Mouse (Mus musculus) intestine, postnatal 0 days (tissue): ENCODE data around the gene Doc2g. TPM values are rescaled to one million over a fixed set of nuclear protein-coding genes. Genes with fewer than 3 reads are reported as not detected.
A peak's percentile ranks its signal among the peaks of the same experiment; 100 is the strongest.

ENCODE experiments used
- ATAC-seq: fragments of 200-750 bp; cut with Nextera tagmentation; 2 replicates; pipeline ENCODE4 v1.8.0; 2017; ENCODE audit warnings: mild to moderate bottlenecking, moderate TSS enrichment, moderate library complexity
- H3K27ac ChIP-seq: fragments of 300-500 bp; sonication (generic); 2 replicates; pipeline ENCODE4 v1.5.1; 2014; ENCODE audit warnings: mild to moderate bottlenecking, low read depth, low read length, moderate library complexity
- H3K27me3 ChIP-seq: fragments of 300-500 bp; sonication (generic); replicated peaks from 2 replicates; pipeline ENCODE4 v1.6.1; 2014; ENCODE audit warnings: low read length, mixed read lengths; ENCODE audit not compliant: control insufficient read depth, insufficient read depth
- H3K36me3 ChIP-seq: fragments of 300-500 bp; sonication (generic); 2 replicates; pipeline ENCODE4 v1.6.1; 2014; ENCODE audit warnings: mild to moderate bottlenecking, moderate library complexity; ENCODE audit not compliant: control insufficient read depth, insufficient read depth
- H3K4me1 ChIP-seq: fragments of 300-500 bp; sonication (generic); replicated peaks from 2 replicates; pipeline ENCODE4 v1.6.1; 2014; ENCODE audit warnings: antibody characterized with exemption, low read length, mixed read lengths; ENCODE audit not compliant: control insufficient read depth, insufficient read depth
- H3K4me2 ChIP-seq: fragments of 300-500 bp; sonication (generic); replicated peaks from 2 replicates; pipeline ENCODE4 v1.6.1; 2014; ENCODE audit warnings: low read depth, mild to moderate bottlenecking, moderate library complexity
- H3K4me3 ChIP-seq: fragments of 300-500 bp; sonication (generic); 2 replicates; pipeline ENCODE4 v1.5.1; 2014; ENCODE audit warnings: low read depth, low read length
- H3K9ac ChIP-seq: fragments of 300-500 bp; sonication (generic); 2 replicates; pipeline ENCODE4 v1.6.1; 2014; ENCODE audit warnings: mild to moderate bottlenecking, low read depth, low read length
- H3K9me3 ChIP-seq: fragments of 300-500 bp; sonication (generic); 2 replicates; pipeline ENCODE4 v1.6.1; 2016; ENCODE audit warnings: mixed run types; ENCODE audit not compliant: control insufficient read depth
- CTCF ChIP-seq: sonication (generic); IDR thresholded peaks from 2 replicates; pipeline ENCODE4 v1.5.1; 2016; ENCODE audit warnings: low read depth, mild to moderate bottlenecking, control low read depth, antibody characterized with exemption, moderate library complexity
- WGBS: fragments of 180-500 bp; shearing (Covaris S2); extraction: QIAGEN DNeasy Blood & Tissue Kit; methylation state at CpG from one replicate; pipeline ENCODE4 v1.1.7; 2014; 5-methylcytosine and 5-hydroxymethylcytosine counted together
- polyA plus RNA-seq: library from polyadenylated mRNA; unstranded; fragments of >200 nt; fragmentation: Nextera tagmentation; extraction: Ambion mirVana; gene quantifications from 2 replicates; pipeline ENCODE4 v1.2.1, GENCODE M21; 2015

The Doc2g gene
- polyA plus RNA-seq, 1 experiment from 2014 or later: 0.64 TPM

DNA sequence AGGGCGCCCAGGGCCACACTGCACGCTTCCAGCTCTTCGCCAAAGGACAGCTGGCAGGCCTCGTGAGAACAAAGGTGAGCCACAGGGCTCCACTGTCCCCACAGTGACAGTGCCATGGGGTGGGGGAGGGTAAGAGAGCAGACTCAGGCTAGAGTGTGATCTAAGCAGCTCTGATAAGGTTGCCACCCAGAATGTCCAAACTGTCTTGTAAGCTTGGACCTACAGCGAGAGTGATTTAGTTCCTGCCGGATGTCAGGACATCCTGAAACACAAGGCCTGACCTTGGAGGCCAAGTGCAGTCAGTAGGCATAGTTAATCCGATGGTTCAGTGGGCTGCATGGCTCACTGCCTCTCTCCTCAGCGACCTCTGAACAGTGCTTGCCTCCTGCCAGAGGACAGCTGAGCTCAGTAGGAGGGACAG is 17.8 kb upstream of the Doc2g start:
- Histone ChIP-seq H3K4me2 (no peak overlapping the region), H3K27me3 (no peaks in the 10 kb centered on the region), H3K9me3 (no peaks in the 10 kb centered on the region), H3K4me3 (no peak overlapping the region), H3K9ac (no peak overlapping the region), H3K36me3 (no peaks in the 10 kb centered on the region), H3K4me1 (peaks cover 9% of the 10 kb centered on the region; the same call in 1 of the 2 replicates), H3K27ac (peak overlapping the region; percentile 28; the same call in 1 of the 2 replicates)
- peak; percentile 29; the same call in 1 of the 2 replicates for ATAC-seq
- TF ChIP-seq CTCF: no peak
- 41% methylated on average over 8 of the region's 8 CpGs for WGBS

GRCm38 (mm10) chr19:3986334-3986733 is 16.8 kb upstream of the Doc2g start, which contains the start of gene Acy3:
Acy3 (plus strand) TSS chr19:3986570.
- Histone ChIP-seq H3K4me1 (peaks cover 9% of the 10 kb centered on the region; the same call in 1 of the 2 replicates), H3K27ac (peak within 1 kb of the TSS; percentile 22), H3K36me3 (no peaks in the 10 kb centered on the region), H3K4me3 (no peak within 1 kb of the TSS), H3K4me2 (peak within 1 kb of the TSS; percentile 48), H3K9me3 (no peaks in the 10 kb centered on the region), H3K27me3 (no peaks in the 10 kb centered on the region), H3K9ac (peak within 1 kb of the TSS; percentile 8; the same call in 1 of the 2 replicates)
- peak; percentile 87 for ATAC-seq
- 6% methylated on average over 8 of the region's 8 CpGs for WGBS
- TF ChIP-seq CTCF: 0 out of 2 replicates have a peak, but pooled peaks have one; percentile 15

GRCm38 (mm10) chr19:3988066-3988465 is 15.0 kb upstream of the Doc2g start:
- Histone ChIP-seq H3K9ac (no peak overlapping the region), H3K27ac (no peak overlapping the region), H3K9me3 (no peaks in the 10 kb centered on the region), H3K4me1 (peaks cover 13% of the 10 kb centered on the region; the same call in 1 of the 2 replicates), H3K4me3 (no peak overlapping the region), H3K4me2 (no peak overlapping the region), H3K36me3 (no peaks in the 10 kb centered on the region), H3K27me3 (no peaks in the 10 kb centered on the region)
- no peak for TF ChIP-seq CTCF
- ATAC-seq: no peak
- 87% methylated on average over 14 of the region's 14 CpGs for WGBS

DNA sequence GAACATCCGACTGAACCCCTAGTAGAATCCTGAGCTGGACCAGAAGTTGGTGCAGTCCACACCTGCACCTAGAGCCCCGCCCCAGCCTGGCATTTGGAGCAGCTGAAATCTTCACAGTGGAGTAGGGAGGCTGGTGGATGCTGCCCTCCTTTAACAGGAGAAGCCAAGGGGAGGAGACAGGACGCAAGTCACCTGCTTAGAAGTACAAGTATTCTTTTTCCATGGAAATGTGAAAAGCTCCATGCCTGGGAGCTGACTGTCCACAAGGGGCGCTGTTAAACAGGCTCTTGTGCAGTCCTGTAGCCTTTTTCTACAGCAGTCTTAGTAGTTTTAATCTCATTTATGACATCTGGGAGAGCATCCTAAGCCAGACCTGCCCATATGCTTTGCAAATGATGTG is 14.4 kb upstream of the Doc2g start:
- no peak overlapping the region for H3K27ac ChIP-seq
- H3K4me2 ChIP-seq: no peak overlapping the region
- no peak overlapping the region for H3K4me3 ChIP-seq
- H3K4me1 ChIP-seq: peaks cover 17% of the 10 kb centered on the region; the same call in 1 of the 2 replicates
- ATAC-seq: no peak
- peak; percentile 61 for TF ChIP-seq CTCF
- no peak overlapping the region for H3K9ac ChIP-seq
- no peaks in the 10 kb centered on the region for H3K9me3 ChIP-seq
- 96% methylated on average over 4 of the region's 4 CpGs for WGBS
- no peaks in the 10 kb centered on the region for H3K36me3 ChIP-seq
- no peaks in the 10 kb centered on the region for H3K27me3 ChIP-seq

GRCm38 (mm10) chr19:3990804-3991203 is 12.3 kb upstream of the Doc2g start:
- Histone ChIP-seq H3K9me3 (no peaks in the 10 kb centered on the region), H3K27ac (no peak overlapping the region), H3K36me3 (no peaks in the 10 kb centered on the region), H3K4me2 (no peak overlapping the region), H3K27me3 (no peaks in the 10 kb centered on the region), H3K4me3 (no peak overlapping the region), H3K9ac (no peak overlapping the region), H3K4me1 (peaks cover 15% of the 10 kb centered on the region; the same call in 1 of the 2 replicates)
- TF ChIP-seq CTCF: no peak
- ATAC-seq: no peak
- 50% methylated on average over 6 of the region's 6 CpGs for WGBS

DNA sequence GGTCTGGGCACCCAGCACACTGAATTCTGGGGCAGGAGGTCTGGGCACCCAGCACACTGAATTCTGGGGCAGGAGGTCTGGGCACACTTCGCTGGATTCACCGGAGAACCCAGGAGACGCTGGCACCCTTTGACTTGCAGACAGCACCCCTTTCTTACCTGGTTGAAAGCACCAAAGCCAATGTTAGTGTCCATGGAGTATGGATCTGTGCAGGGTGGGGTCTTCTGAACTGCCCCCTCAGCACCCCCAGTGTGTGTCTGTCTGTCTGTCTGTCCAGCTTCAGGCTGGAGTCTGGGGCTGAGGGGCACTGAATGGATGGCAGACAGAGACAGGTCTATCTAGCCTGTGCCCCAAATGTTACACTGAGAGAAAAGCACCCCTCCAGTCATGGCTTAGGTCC is 11.6 kb upstream of the Doc2g start:
- ATAC-seq: no peak
- Histone ChIP-seq H3K9me3 (no peaks in the 10 kb centered on the region), H3K9ac (no peak overlapping the region), H3K4me3 (no peak overlapping the region), H3K27ac (no peak overlapping the region), H3K36me3 (no peaks in the 10 kb centered on the region), H3K4me2 (no peak overlapping the region), H3K4me1 (peaks cover 11% of the 10 kb centered on the region; the same call in 1 of the 2 replicates), H3K27me3 (no peaks in the 10 kb centered on the region)
- 100% methylated on average over 3 of the region's 3 CpGs for WGBS
- no peak for TF ChIP-seq CTCF
